Comparison of ENCODE assay signal across 8 mouse cellular contexts in genomic region chr13:52976130-52976509, GRCm38 (mm10). TPM values are rescaled to one million over a fixed set of nuclear protein-coding genes. Genes with fewer than 3 reads are reported as not detected.
DNase-seq lines count a peak whose midpoint lies in the region; ATAC-seq and TF ChIP-seq lines count a peak whose summit lies in the region.

No protein-coding gene starts in this region.

- no peak for TF ChIP-seq POLR2A in kidney, adult 2 months (IDR thresholded peaks at IDR 0.05; ENCODE audit: low read depth, low read length)

- 0 out of 2 replicates have a peak overlapping the region, but pooled peaks have one; percentile 8 for H3K27ac ChIP-seq in kidney, adult 2 months (ENCODE audit: insufficient read depth, low read depth, low read length)
- H3K27ac ChIP-seq in embryonic facial prominence, embryonic 10.5 days (replicated peaks), result 0 out of 2 replicates have a peak overlapping the region, but pooled peaks have one; percentile 65
- H3K27ac ChIP-seq in hindbrain, embryonic 11.5 days (ENCODE audit: low read depth, low read length), result no peak overlapping the region
- no peak overlapping the region for H3K27ac ChIP-seq in liver, embryonic 16.5 days (ENCODE audit: low read length)

- no peaks in the 10 kb centered on the region for H3K9me3 ChIP-seq in embryonic facial prominence, embryonic 10.5 days
- H3K9me3 ChIP-seq in hindbrain, embryonic 11.5 days (ENCODE audit: control insufficient read depth, low read length), result no peaks in the 10 kb centered on the region
- no peaks in the 10 kb centered on the region for H3K9me3 ChIP-seq in liver, embryonic 16.5 days (replicated peaks; ENCODE audit: control insufficient read depth, low read length)

- peak; percentile 89 for DNase-seq in kidney, adult 2 months
- no peak for DNase-seq in kidney, postnatal 4 days
- DNase-seq in embryonic facial prominence, embryonic 10.5 days (ENCODE audit: low spot score), result peak; percentile 71
- DNase-seq in hindbrain, embryonic 11.5 days (ENCODE audit: low spot score), result peak; percentile 11
- no peak for DNase-seq in thymus, postnatal 10 days (ENCODE audit: low spot score in 2 of 2)
- DNase-seq in right cerebral cortex, postnatal 36 days (ENCODE audit: low spot score in 2 of 2), result no peak
- DNase-seq in testis, postnatal 10 days (ENCODE audit: low spot score), result no peak

- no peaks in the 10 kb centered on the region for H3K27me3 ChIP-seq in kidney, adult 2 months (replicated peaks; ENCODE audit: control insufficient read depth, insufficient read depth, low read length)
- H3K27me3 ChIP-seq in embryonic facial prominence, embryonic 10.5 days (replicated peaks; ENCODE audit: low read depth, poor library complexity, severe bottlenecking), result peaks cover 14% of the 10 kb centered on the region
- H3K27me3 ChIP-seq in hindbrain, embryonic 11.5 days (ENCODE audit: control insufficient read depth, insufficient read depth, low read length), result no peaks in the 10 kb centered on the region
- H3K27me3 ChIP-seq in liver, embryonic 16.5 days (ENCODE audit: control insufficient read depth, insufficient read depth, low read depth, low read length), result peaks cover 39% of the 10 kb centered on the region

- H3K9ac ChIP-seq in hindbrain, embryonic 11.5 days (ENCODE audit: low read depth, low read length), result no peak overlapping the region
- H3K9ac ChIP-seq in liver, embryonic 16.5 days (ENCODE audit: low read depth, low read length), result no peak overlapping the region

- 42% methylated on average over 8 of the region's 8 CpGs for WGBS in kidney, adult 2 months
- 13% methylated on average over 8 of the region's 8 CpGs for WGBS in embryonic facial prominence, embryonic 10.5 days
- 36% methylated on average over 8 of the region's 8 CpGs for WGBS in hindbrain, embryonic 11.5 days
- 46% methylated on average over 8 of the region's 8 CpGs for WGBS in liver, embryonic 16.5 days (ENCODE audit: insufficient replicate concordance)

- H3K4me2 ChIP-seq in hindbrain, embryonic 11.5 days (replicated peaks; ENCODE audit: low read depth, low read length), result no peak overlapping the region; the same call in 1 of the 2 replicates
- H3K4me2 ChIP-seq in liver, embryonic 16.5 days (ENCODE audit: low read depth, low read length), result peak overlapping the region; percentile 14

- no peak for ATAC-seq in hindbrain, embryonic 11.5 days (ENCODE audit: low FRiP score)
- no peak for ATAC-seq in liver, embryonic 16.5 days (ENCODE audit: low read depth)

- no peak for TF ChIP-seq CTCF in kidney, adult 2 months (conservative IDR thresholded peaks at IDR 0.05; ENCODE audit: insufficient read depth, insufficient read length, low read depth, low read length)

- no peak overlapping the region for H3K4me3 ChIP-seq in kidney, adult 2 months (ENCODE audit: insufficient read depth, low read depth, low read length)
- peak overlapping the region; percentile 32 for H3K4me3 ChIP-seq in embryonic facial prominence, embryonic 10.5 days
- no peak overlapping the region for H3K4me3 ChIP-seq in hindbrain, embryonic 11.5 days (ENCODE audit: low read depth, low read length)
- H3K4me3 ChIP-seq in liver, embryonic 16.5 days (ENCODE audit: low read depth, low read length), result no peak overlapping the region

- peaks cover 28% of the 10 kb centered on the region for H3K4me1 ChIP-seq in kidney, adult 2 months (ENCODE audit: control insufficient read depth, insufficient read depth, low read length)
- H3K4me1 ChIP-seq in embryonic facial prominence, embryonic 10.5 days, result peaks cover 53% of the 10 kb centered on the region
- H3K4me1 ChIP-seq in hindbrain, embryonic 11.5 days (replicated peaks; ENCODE audit: control insufficient read depth, insufficient read depth, low read length), result peaks cover 5% of the 10 kb centered on the region
- peaks cover 12% of the 10 kb centered on the region for H3K4me1 ChIP-seq in liver, embryonic 16.5 days (ENCODE audit: control insufficient read depth, low read depth, low read length)

- H3K36me3 ChIP-seq in kidney, adult 2 months (ENCODE audit: control insufficient read depth, insufficient read depth, low read length), result no peaks in the 10 kb centered on the region
- no peaks in the 10 kb centered on the region for H3K36me3 ChIP-seq in embryonic facial prominence, embryonic 10.5 days (replicated peaks)
- no peaks in the 10 kb centered on the region for H3K36me3 ChIP-seq in hindbrain, embryonic 11.5 days (ENCODE audit: control insufficient read depth, insufficient read depth, low read length)
- no peaks in the 10 kb centered on the region for H3K36me3 ChIP-seq in liver, embryonic 16.5 days (ENCODE audit: control insufficient read depth, insufficient read depth)

RNA-seq across cellular contexts. Expression of gene Nfil3, which starts 4.8 kb away (rescaled TPM):
- 4.0 and 4.2 TPM in 2 replicates for polyA plus RNA-seq in kidney, adult 2 months (2012; rRNA removed)
- polyA plus RNA-seq in embryonic facial prominence, embryonic 10.5 days (2016; fragmentation: Nextera tagmentation; extraction: Ambion mirVana), result 22.8 and 24.5 TPM in 2 replicates
- 27.1 and 30.0 TPM in 2 replicates for polyA plus RNA-seq in hindbrain, embryonic 11.5 days (2014; fragmentation: Nextera tagmentation; extraction: Ambion mirVana)
- polyA plus RNA-seq in liver, embryonic 16.5 days (2015; fragmentation: Nextera tagmentation; extraction: Ambion mirVana), result 6.6 and 7.4 TPM in 2 replicates

RNA-seq across cellular contexts. Expression of gene Auh, which starts 46.6 kb away (rescaled TPM):
- polyA plus RNA-seq in kidney, adult 2 months (2012; rRNA removed), result 72.7 and 88.6 TPM in 2 replicates
- 30.7 and 32.9 TPM in 2 replicates for polyA plus RNA-seq in embryonic facial prominence, embryonic 10.5 days (2016; fragmentation: Nextera tagmentation; extraction: Ambion mirVana)
- 44.3 and 46.9 TPM in 2 replicates for polyA plus RNA-seq in hindbrain, embryonic 11.5 days (2014; fragmentation: Nextera tagmentation; extraction: Ambion mirVana)
- polyA plus RNA-seq in liver, embryonic 16.5 days (2015; fragmentation: Nextera tagmentation; extraction: Ambion mirVana), result 26.8 and 27.2 TPM in 2 replicates

Comparison
In these comparisons a context has a peak if more than half of its experiments do, and no peak if none do; other contexts are left out.
1. DNase-seq: peak in kidney, adult 2 months (single experiment), embryonic facial prominence, embryonic 10.5 days (single experiment) and hindbrain, embryonic 11.5 days (single experiment); none in kidney, postnatal 4 days (0 of 2), thymus, postnatal 10 days (0 of 2), right cerebral cortex, postnatal 36 days (0 of 2) and testis, postnatal 10 days (single experiment).
2. H3K27ac ChIP-seq: peak in kidney, adult 2 months (single experiment) and embryonic facial prominence, embryonic 10.5 days (single experiment); none in hindbrain, embryonic 11.5 days (single experiment) and liver, embryonic 16.5 days (single experiment).